Mouse (Mus musculus): Measurements from ENCODE around the gene Larp4.

GRCm38 (mm10) chr15:100041267-100042047 lies 71.6 kb downstream of the Larp4 start:
- TF ChIP-seq POLR2A (IDR thresholded peaks at IDR 0.05; ENCODE audit: insufficient read depth, low read depth, low read length) (no peak), CTCF (IDR thresholded peaks at IDR 0.05) (no peak), EP300 (IDR thresholded peaks at IDR 0.05; ENCODE audit: insufficient read depth, low read depth, low read length) (no peak)

Data from heart, adult 2 months (tissue).